Mouse (Mus musculus): ENCODE data around the gene Olfr1349.
A peak's percentile ranks its signal among the peaks of the same experiment; 100 is the strongest.
"Not testable (repeated sequence)": the region's sequence is repeated elsewhere in the genome, so short reads cannot be mapped to it uniquely, and the experiment has no call there.

Olfr1349 gene

DNA sequence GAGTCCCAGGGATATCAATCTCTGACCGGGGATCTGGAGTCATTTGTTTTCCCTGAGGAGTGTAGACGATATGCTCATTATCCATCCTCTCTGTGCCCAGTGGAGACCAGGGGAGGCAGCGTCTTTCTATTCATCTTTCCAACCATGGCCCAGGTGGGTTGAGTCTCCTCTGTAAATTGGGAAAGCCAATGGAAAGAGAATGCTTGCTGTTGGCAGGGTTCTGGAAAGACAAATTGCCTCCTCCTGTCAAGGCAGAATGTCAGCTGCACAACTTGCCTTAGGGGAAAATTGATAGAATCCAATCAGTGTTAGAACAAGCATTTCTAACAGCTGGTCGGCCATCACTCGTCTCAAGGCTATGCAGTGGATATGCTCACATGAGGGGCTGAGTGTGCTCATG is at the start of gene Olfr1349:
TSS of gene Olfr1349 (minus strand) at position 101 of the 400 bp plus-strand sequence.
- no peak for DNase-seq (ENCODE audit: low read depth, low spot score)

DNA sequence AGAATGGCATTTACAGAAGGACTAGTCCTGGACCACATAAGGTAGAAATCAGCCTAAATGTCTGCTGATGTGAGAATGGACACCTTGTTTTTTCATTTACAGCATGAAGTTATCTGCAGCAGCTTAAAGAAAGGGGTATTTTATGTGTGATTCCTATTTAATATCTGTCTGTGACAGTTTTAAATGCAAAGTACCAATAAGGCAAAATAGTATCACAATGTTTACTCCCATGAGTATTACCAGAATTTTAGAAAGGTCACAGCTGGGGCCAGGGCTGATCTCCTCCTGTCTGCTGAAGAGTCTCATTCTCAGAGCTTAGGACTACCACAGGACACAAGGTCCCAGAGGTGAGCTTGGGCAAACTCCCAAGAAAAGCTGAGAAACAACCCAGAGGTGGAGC is 41.8 kb upstream of the Olfr1349 start, which contains the start of gene Olfr1350:
TSS of gene Olfr1350 (plus strand) at position 301 of the 400 bp plus-strand sequence.
- DNase-seq (ENCODE audit: low read depth, low spot score): no peak

DNA sequence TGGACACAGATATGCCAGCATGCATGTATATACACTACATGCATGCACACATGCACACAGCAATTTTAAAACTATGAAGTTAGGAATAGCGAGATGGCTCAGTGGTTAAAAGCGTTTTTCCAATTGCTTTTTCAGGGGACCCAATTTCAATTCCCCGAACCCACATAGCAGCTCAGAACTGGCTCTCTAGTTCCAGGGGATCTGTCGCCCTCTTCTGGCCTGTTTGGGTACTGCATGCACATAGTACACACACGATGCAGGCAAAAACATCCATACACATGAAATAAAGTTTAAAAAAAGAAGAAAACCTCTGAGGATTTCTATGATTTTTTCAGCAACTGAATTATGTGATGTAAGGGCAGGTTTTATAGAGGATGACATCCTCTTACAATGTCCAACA is 3.4 kb upstream of the Olfr1349 start:
- DNase-seq (ENCODE audit: low read depth, low spot score): peak; percentile 58

DNA sequence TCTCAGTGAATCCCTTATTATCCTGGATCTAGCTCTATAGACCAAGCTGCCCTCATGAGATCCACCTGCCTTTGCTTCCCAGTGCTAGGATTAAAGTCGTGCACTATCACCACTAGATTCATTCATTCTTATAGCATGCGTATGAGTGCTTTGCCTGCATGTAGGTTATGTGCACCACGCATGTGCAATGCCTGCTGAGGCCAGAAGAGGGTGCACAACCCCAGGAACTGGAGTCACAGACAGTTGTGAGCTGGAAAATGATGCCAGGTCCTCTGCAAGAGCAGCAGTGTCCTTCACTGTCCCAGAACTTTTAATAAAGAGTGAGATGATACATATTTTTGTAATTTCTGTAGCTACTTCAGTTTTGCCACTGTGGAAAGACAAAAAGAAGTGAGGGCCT is 2.3 kb upstream of the Olfr1349 start:
- peak; percentile 78 for DNase-seq (ENCODE audit: low read depth, low spot score)

DNA sequence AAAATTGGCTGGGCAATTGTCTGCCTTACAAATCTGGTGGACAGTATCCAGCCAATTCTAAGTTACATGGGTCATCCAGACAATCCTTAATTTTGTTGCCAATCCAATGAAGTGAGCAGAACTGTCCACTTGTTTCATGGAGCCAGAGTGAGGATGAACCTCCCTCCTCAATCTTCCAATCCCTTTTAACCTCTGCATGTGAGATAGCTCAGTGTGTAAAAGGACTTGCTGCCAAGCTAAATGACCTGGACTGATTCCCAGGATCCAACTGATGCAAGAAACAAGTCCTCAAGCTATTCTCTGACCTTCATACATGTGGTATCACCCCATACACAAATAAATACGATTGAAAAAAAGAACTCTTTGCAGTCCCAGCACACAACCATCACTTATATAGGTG is 1.1 kb downstream of the Olfr1349 start:
- no peak for DNase-seq (ENCODE audit: low read depth, low spot score)

DNA sequence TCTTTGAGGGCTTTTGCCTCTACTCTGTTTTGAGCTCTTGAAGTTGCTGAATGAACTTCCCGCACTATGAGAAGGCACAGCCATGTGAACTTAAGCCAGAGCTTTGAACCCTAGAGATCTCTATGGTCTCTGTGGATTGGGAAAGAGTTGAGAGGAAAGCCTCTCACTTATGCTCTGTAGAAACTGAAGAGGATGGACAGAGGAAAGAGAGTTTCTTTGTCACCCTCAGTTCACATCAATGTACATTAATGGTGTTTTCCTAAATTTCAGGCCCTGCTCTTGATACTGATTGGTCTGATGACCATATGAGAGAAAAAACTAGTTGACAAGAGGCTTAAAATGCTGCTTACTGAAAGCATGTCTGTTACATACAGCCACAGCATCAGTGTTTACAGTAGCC is 14.1 kb downstream of the Olfr1349 start, which contains the start of gene Olfr1348:
TSS of gene Olfr1348 (minus strand) at position 101 of the 400 bp plus-strand sequence.
- no peak for DNase-seq (ENCODE audit: low read depth, low spot score)

DNA sequence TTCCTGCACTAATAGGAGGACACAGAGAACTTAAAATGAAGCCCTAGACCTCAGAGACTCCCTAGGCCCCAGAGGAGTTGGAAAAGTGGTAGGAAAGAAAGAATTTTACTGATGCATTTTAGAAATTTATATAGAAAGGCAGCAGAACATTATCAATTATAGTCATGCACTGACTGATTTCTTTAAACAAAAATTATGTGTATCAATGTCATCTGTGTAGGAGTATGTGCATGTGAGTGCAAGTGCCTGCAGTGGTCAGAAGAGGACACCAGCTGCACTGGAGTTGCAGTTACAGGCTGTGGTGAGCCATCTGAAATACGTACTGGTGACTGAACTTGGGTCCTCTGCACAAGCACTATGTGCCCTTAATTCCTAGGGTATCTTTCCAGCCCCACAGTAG is 23.1 kb downstream of the Olfr1349 start, which contains the start of gene Olfr1347:
TSS of gene Olfr1347 (minus strand) at position 101 of the 400 bp plus-strand sequence.
- no peak for DNase-seq (ENCODE audit: low read depth, low spot score)

DNA sequence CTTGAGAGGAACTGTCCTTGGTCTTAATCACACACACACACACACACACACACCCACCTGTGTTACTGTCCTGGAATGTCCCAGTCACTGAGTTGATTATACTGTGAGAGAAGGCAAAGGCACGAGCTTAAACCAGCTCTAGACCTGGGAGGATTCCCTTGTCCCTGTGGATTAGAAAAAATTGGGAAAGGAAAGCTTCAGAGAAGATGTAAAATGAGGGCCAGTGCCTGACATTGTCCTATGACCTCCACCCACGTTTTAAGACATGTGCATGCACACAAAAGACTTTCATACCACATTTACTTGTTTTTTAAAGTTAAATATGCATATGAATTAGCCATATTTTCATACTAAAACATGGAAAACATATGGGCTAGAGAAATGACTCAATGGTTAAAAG is 35.9 kb downstream of the Olfr1349 start, which contains the start of gene Olfr5:
TSS of gene Olfr5 (minus strand) at position 101 of the 400 bp plus-strand sequence.
- DNase-seq (ENCODE audit: low read depth, low spot score): no peak

DNA sequence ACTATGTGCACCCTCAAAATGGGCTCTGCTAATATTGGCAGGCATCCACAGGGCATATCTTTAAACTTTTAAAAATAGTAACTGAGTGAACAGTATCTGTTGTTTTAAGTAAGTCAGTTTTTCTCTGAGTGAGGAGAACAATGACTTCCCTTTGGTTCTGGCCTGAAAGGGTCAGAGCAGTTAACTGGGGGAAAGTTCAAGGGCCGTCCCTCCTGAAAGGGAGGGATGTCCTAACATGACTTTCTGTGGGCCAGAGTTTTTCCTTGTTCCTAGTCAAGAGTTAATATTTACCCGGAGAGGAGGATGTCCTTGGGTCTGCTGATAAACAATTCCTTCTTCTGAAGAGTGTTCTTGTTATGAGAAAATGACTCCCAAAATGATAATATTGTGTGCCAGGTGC is 45.1 kb downstream of the Olfr1349 start:
- not testable (repeated sequence) for DNase-seq (ENCODE audit: low read depth, low spot score)

DNA sequence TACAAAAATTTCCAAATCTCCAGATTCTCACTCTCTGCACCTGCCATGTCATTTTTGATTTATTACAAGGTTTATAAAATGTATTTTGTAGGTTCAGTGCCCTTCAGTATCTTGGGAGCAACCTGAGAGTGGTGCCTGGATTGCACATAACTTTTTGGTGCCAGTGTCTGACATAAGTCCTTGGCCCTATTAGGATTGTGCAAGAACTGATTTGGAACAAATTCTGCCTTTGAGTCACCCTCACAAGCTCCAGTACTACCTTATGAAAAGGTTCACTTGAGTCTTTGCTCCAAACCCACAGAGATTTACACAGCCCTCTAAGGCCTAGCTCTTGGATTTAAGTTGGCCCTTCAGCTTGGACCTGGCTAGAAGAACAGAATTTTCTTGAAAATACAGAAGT is 55.8 kb downstream of the Olfr1349 start, which contains the start of gene Olfr1346:
TSS of gene Olfr1346 (plus strand) at position 151 of the 400 bp plus-strand sequence.
- no peak for DNase-seq (ENCODE audit: low read depth, low spot score)

All from ZHBTc4 (cell line).